Mouse (Mus musculus): Measurements from ENCODE around the gene Map3k3.
A peak's percentile ranks its signal among the peaks of the same experiment; 100 is the strongest.
"Not testable (repeated sequence)": the region's sequence is repeated elsewhere in the genome, so short reads cannot be mapped to it uniquely, and the experiment has no call there.

Gene Map3k3

DNA sequence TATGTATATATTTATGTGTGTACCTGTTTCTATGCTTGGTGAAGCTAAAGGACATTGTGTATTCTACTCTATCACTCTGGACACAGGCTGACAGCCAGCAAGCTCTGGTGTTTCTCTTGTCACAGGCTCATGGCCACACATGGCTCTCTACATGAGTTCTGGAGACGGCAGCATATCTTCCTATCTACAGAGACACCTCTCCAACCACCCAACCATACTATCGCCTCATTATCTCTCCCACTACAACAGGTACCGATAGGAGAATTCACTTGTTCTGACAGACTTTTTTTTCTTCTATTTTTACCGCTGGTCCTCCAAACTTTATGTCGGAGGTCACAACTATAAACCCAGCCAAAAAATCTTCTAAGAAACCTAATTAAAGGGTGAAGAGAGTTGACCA lies 107.8 kb downstream of the Map3k3 start:
- no peak for DNase-seq (ENCODE audit: low read depth, low spot score)

DNA sequence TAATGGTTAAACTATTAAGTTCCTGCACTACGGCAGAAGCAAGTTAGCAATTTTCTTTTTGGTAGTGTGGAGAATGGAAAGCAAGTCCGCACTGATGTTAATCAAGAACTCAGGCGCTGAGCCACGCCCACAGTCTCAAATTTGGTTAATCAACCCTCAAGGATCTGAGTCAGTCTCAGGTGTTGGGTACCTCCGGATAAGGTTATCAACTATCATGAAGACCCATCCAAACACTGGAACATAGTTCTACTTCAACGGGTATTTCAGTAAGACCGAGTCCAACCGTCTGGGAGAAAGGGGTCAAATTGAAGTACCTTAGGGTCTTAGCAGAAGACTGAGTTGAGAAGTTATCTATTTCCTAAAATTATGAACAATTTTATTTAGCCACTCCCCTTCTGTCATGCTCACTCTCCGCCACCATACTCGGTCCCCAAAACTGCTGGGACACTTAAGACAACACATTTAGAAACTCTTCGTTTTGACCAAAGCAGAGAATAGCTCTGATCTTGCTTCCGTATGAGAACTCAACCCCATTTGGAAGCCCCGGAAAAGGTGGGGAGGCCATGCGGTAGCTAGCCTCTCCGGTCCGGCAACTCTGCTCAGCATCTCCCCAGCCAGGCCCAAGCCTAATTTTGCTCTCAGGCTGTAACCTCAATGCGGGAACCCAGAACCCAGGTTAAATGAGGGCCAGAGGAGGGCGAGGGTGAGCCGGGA lies 108.4 kb downstream of the Map3k3 start:
- no peak for DNase-seq (ENCODE audit: low read depth, low spot score)

DNA sequence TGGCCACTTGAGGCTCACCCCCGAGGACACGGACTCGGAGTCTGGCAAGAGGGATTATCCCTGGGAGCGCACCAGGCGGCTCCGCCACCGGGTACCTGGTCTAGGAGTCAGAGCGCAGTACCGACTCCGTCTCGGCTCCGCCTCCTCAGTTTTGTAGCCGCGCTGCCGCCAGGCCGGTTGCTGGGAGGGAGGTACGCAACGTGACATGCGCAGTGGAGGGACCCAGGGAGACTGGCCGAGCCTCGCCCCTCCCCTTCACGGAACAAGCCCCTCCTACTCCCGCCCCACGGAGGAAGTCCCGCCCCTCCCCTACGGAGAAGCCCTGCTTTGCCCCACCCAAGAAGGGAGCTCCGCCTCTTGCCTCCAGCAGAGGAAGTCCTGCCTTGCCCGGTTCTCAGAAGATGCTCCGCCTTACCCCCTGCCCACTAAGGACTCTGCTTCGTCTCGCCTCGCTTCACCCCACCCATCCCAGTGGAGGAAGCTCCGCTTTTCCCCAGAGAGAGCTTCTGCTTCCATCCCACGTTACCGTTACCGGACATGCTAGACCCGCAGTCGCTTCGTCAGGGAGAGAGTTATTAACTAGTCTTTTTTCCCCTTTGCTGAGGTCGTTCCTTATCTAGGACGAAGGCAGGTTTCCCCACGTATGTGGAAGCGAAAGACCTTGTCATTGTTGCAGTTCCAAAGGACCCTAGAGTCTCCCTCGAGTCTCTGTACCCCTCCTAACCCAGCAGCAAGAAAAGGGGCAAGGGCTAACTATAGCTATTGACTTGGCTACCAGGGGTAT lies 109.2 kb downstream of the Map3k3 start:
- peak; percentile 95 for DNase-seq (ENCODE audit: low read depth, low spot score)

DNA sequence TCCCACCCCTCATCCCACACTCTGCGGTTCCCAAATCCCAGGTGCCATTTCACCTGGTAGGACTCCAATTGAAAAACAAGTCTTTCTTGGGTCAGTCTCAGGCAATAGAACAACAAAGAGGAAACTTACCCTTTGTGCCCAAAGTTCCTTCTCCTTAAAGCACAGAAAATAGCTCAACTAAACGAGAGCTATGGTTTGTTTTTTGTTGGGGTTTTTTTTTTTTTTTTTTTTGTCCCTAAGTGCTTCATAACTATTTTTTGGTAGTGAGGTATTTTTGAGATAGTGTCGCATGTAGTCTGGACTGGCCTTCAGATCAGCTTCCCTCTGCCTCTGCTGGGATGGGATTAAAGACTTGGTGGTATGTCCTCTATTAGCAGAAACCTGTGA lies 109.7 kb downstream of the Map3k3 start:
- no peak for DNase-seq (ENCODE audit: low read depth, low spot score)

DNA sequence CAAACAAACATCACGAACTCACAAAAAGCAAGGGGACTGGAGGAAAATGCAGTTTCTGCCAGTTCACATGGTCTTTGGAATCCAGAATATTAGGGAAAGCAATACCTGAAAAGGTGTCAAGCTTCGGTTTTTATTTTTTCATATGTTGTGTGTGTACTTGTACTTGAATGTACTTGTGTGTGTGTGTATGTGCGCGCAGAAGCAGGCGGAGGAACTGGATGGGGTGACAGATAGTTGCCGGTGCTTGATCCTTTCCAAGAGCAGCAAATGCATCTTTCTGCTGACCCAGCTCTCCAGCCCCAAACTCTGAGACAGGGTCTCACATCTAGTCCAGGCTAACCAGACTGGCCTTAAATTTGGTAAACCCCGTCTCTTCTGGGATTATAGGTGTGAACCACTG lies 110.5 kb downstream of the Map3k3 start:
- DNase-seq (ENCODE audit: low read depth, low spot score) = no peak

DNA sequence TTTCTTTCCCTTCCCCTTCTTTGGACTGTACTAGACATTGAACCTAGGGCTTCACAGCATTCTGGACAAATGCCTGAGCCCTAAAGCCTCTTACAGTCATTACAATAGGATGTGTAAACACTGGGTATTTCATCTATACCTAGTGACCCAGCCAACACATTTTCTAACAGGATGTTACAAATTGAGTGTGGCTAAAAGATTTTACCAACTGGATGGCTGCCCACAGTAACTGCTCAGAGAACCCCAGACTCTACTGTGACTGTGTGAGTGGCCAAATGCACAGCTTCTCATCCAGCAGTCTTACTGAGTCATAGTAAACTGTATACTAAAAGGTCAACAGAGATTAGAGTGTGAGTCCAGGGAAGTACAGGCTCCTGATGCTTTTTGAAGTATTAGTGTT lies 110.9 kb downstream of the Map3k3 start:
- no peak for DNase-seq (ENCODE audit: low read depth, low spot score)

DNA sequence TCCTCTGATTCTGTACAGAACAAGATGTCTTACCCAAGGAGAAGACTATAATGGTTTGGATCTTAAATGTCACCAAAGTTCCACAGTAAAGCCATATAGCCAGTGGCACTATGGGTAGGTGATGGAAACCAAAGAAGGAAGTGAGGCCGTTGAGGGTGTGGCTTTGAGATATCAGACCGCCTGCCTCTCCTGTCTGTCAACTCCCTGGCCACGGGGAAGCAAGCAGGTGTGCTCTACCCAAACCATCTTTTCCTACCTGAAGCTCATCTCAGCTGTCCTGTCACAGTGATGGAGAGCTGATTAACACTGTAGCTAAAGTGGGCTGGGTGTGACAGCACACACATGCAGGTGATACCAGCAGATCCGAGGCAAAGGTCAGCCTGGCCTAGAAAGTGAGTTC lies 113.9 kb downstream of the Map3k3 start:
- no peak for DNase-seq (ENCODE audit: low read depth, low spot score)

DNA sequence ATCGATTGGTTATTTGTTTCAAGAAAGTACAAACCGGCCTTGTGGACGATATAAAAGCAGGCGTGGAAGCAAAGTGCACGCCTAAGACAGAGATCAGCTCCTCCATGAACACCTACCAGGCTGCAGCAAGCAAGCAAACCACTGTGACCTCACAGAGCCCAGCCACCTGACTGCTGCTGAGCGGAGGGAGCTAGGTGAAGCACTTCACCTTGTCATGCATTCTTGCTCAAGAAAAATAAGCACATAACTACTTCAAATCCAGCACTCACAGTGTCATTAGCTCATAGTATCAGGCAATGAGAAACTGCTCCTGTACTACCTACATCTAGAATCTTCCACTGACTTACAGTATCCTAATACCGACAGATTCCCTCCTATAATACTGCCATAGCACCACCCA lies 115.6 kb downstream of the Map3k3 start:
- DNase-seq (ENCODE audit: low read depth, low spot score) = not testable (repeated sequence)

DNA sequence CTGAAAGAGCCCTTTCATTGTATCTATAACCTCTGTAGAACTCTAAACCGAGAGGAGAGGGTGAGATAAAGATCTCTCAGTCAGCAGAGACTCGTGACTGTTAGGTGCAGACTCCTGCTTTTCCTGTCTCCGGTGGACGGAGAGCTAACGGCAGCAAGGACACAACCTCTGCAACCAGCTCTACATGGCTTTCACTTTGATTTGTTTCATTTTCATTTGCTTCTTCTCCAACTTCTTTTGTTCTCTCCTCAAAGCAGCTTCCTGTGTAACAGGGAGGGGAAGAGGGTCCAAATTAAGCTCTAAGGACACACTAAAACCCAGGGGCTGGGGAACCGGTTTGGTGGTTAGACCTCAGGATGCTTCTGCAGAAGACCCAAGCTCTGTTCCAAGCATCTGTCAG lies 116.3 kb downstream of the Map3k3 start:
- DNase-seq (ENCODE audit: low read depth, low spot score) = no peak

DNA sequence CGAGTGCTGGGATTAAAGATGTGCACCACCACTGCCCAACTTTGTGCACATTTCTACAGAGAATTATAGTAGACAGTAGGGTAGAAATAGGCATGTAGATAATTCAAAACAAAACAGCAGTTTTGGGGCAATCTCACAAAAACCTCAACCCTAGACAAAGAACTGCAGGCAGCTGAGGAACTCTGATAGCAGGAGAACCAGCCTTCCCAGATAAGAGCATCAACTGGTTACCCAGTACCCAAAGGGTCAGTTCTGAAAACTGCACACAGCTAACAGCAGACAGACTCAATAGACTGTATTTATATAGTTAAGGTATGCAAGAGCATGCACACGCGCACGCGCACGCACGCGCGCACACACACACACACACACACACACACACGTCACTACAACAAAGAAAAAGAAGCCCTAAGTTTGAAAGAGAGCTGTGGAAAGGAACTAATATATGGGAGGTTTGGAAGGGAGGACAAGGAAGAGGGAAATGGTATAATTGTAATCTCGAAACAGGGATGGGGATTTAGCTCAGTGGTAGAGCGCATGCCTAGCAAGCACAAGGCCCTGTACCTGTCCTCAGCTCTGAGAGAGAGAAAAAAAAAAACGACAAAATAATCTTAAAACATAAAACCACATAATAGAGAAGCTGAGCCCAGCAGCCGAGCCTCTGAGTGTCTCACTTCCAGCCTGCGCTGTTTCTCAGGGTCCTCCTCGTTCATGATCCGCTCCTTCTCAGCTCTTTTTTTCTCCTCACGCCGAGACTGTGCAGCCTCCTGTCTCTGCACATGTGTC lies 117.1 kb downstream of the Map3k3 start:
- no peak for DNase-seq (ENCODE audit: low read depth, low spot score)

DNA sequence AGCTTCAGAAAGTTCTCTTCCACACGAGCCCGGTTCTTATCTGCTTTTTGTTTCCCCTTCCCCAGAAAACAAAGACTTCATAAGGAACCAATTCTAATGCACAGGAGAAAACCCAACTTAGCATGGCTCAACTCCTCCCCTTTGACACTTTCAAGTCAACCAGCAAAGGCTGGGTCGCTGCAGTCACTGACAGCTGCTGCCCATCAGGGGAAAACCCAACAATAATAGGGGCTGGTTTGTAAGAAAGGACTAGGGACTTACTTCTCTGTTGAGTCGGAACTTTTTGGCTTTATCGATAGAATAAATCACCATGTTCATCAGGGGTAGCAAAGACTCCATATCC lies 117.7 kb downstream of the Map3k3 start, which contains the start of gene Strada:
TSS of gene Strada (minus strand) at position 46 of the 343 bp plus-strand sequence.
- no peak for DNase-seq (ENCODE audit: low read depth, low spot score)
